Mouse (Mus musculus) liver, postnatal 0 days (tissue): ENCODE data around the gene Sgcg.

Source experiments
- CTCF ChIP-seq: sonication (generic); IDR thresholded peaks from 2 replicates; pipeline ENCODE4 v1.5.1; 2016; ENCODE audit warnings: antibody characterized with exemption, low read depth
- EP300 ChIP-seq: IDR thresholded peaks from 2 replicates; pipeline ENCODE4 v1.6.1; 2016; ENCODE audit warnings: antibody characterized with exemption, low read depth, mild to moderate bottlenecking

GRCm38 (mm10) chr14:61192326-61192725 is 66.0 kb downstream of the Sgcg start:
- TF ChIP-seq CTCF (no peak), EP300 (no peak)
